In the genomic region with DNA sequence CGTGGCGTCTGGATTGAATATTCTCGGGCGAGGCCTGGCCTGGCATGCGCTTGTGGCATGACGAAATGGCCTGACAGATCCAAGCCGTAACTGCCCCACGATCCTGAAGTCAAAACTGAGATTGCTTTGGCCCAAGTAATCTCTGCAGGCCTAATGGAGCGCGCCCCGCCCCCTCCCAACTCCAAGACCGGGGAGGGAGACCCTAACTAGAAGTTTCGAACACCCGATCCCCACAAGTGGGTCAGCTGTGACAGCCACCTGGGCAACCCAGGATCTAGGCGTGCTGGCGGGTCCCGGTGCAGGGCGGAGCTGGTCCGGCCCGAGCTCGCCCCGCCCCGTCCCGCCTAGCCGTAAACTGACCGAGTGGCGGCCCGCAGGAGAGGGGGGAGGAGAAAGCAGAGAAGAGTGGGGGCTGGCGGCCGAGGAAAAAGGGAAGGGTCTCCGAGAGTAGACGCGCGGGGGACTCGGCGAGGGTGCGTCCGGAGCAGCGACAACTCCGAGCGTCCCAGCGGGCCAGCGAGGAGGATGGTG, we compare ENCODE assay signal across 8 mouse cellular contexts. TPM values are rescaled to one million over a fixed set of nuclear protein-coding genes. Genes with fewer than 3 reads are reported as not detected.
A peak's percentile ranks its signal among the peaks of the same experiment; 100 is the strongest.
DNase-seq lines count a peak whose midpoint lies in the region; ATAC-seq and TF ChIP-seq lines count a peak whose summit lies in the region.

A gene (plus strand): TSS at position 365 of the 531 bp plus-strand sequence.

- TF ChIP-seq POLR2A in bone marrow macrophage, adult 2 months (IDR thresholded peaks at IDR 0.05; ENCODE audit: borderline replicate concordance, low read depth, low read length), result no peak
- TF ChIP-seq POLR2A in myocyte (IDR thresholded peaks at IDR 0.05; ENCODE audit: insufficient read length, low read depth), result peak; percentile 62

- peak; percentile 47 for DNase-seq in ES-CJ7 (ENCODE audit: low read depth, low spot score)
- DNase-seq in kidney, postnatal 14 days, result peak; percentile 89
- no peak for DNase-seq in liver, embryonic 13.5 days
- peak; percentile 33 for DNase-seq in urinary bladder, postnatal 10 days (ENCODE audit: low spot score)

- TF ChIP-seq CTCF in bone marrow macrophage, adult 2 months (IDR thresholded peaks at IDR 0.05; ENCODE audit: low read depth, low read length), result no peak

- peak within 1 kb of the TSS; percentile 42 for H3ac ChIP-seq in myocyte (ENCODE audit: control insufficient read depth, insufficient read length)

- H3K27me3 ChIP-seq in forebrain, embryonic 12.5 days, result peaks cover 57% of the 10 kb centered on the region
- no peaks in the 10 kb centered on the region for H3K27me3 ChIP-seq in heart, embryonic 16.5 days (ENCODE audit: control insufficient read depth, insufficient read depth, low read length)
- H3K27me3 ChIP-seq in liver, embryonic 13.5 days, result peaks cover 73% of the 10 kb centered on the region
- H3K27me3 ChIP-seq in myocyte (ENCODE audit: control insufficient read depth, insufficient read depth, insufficient read length), result no peaks in the 10 kb centered on the region

- H3K4me3 ChIP-seq in bone marrow macrophage, adult 2 months (ENCODE audit: insufficient read depth, low read length), result peak within 1 kb of the TSS; percentile 91
- H3K4me3 ChIP-seq in forebrain, embryonic 12.5 days (replicated peaks), result peak within 1 kb of the TSS; percentile 80
- peak within 1 kb of the TSS; percentile 68 for H3K4me3 ChIP-seq in heart, embryonic 16.5 days (ENCODE audit: low read length)
- peak within 1 kb of the TSS; percentile 67 for H3K4me3 ChIP-seq in liver, embryonic 13.5 days (replicated peaks)
- peak within 1 kb of the TSS; percentile 57 for H3K4me3 ChIP-seq in myocyte

- no peaks in the 10 kb centered on the region for H3K36me3 ChIP-seq in forebrain, embryonic 12.5 days (replicated peaks)
- no peaks in the 10 kb centered on the region for H3K36me3 ChIP-seq in heart, embryonic 16.5 days (ENCODE audit: control insufficient read depth, insufficient read depth)
- no peaks in the 10 kb centered on the region for H3K36me3 ChIP-seq in liver, embryonic 13.5 days
- H3K36me3 ChIP-seq in myocyte (ENCODE audit: control insufficient read depth, insufficient read depth), result no peaks in the 10 kb centered on the region

- H3K27ac ChIP-seq in bone marrow macrophage, adult 2 months (ENCODE audit: insufficient read depth, low read depth, low read length), result peak within 1 kb of the TSS; percentile 49
- peak within 1 kb of the TSS; percentile 19; the same call in 1 of the 2 replicates for H3K27ac ChIP-seq in forebrain, embryonic 12.5 days
- peak within 1 kb of the TSS; percentile 70 for H3K27ac ChIP-seq in heart, embryonic 16.5 days (ENCODE audit: low read length)
- peak within 1 kb of the TSS; percentile 45 for H3K27ac ChIP-seq in liver, embryonic 13.5 days

- peak within 1 kb of the TSS; percentile 99 for H3K4me2 ChIP-seq in forebrain, embryonic 12.5 days
- H3K4me2 ChIP-seq in heart, embryonic 16.5 days (ENCODE audit: low read depth, low read length), result peak within 1 kb of the TSS; percentile 85
- peak within 1 kb of the TSS; percentile 71 for H3K4me2 ChIP-seq in liver, embryonic 13.5 days
- H3K4me2 ChIP-seq in myocyte (ENCODE audit: low read depth), result peak within 1 kb of the TSS; percentile 79

- H3K79me2 ChIP-seq in myocyte (ENCODE audit: control insufficient read depth, insufficient read depth), result peaks cover 38% of the 10 kb centered on the region

- peak; percentile 59 for ATAC-seq in forebrain, embryonic 12.5 days (ENCODE audit: low FRiP score)
- ATAC-seq in heart, embryonic 16.5 days (replicated peaks; ENCODE audit: extremely low read depth, insufficient read depth, low FRiP score), result peak; percentile 75
- peak; percentile 55 for ATAC-seq in liver, embryonic 13.5 days (ENCODE audit: low read depth)

- peaks cover 21% of the 10 kb centered on the region for H3K4me1 ChIP-seq in bone marrow macrophage, adult 2 months (ENCODE audit: control insufficient read depth, insufficient read depth, low read length)
- peaks cover 42% of the 10 kb centered on the region for H3K4me1 ChIP-seq in forebrain, embryonic 12.5 days
- H3K4me1 ChIP-seq in heart, embryonic 16.5 days (ENCODE audit: control insufficient read depth, insufficient read depth, low read length), result peaks cover 28% of the 10 kb centered on the region
- H3K4me1 ChIP-seq in liver, embryonic 13.5 days (replicated peaks), result peaks cover 31% of the 10 kb centered on the region

- under 1% methylated on average over 43 of the region's 43 CpGs for WGBS in forebrain, embryonic 12.5 days
- WGBS in heart, embryonic 16.5 days, result under 1% methylated on average over 43 of the region's 43 CpGs
- 1% methylated on average over 42 of the region's 43 CpGs for WGBS in liver, embryonic 13.5 days (ENCODE audit: insufficient replicate concordance)

- H3K9me3 ChIP-seq in forebrain, embryonic 12.5 days, result no peaks in the 10 kb centered on the region
- no peaks in the 10 kb centered on the region for H3K9me3 ChIP-seq in heart, embryonic 16.5 days (replicated peaks; ENCODE audit: control insufficient read depth, low read length)
- no peaks in the 10 kb centered on the region for H3K9me3 ChIP-seq in liver, embryonic 13.5 days (replicated peaks)

- H3K9ac ChIP-seq in forebrain, embryonic 12.5 days, result peak within 1 kb of the TSS; percentile 74
- peak within 1 kb of the TSS; percentile 81 for H3K9ac ChIP-seq in heart, embryonic 16.5 days (ENCODE audit: low read length)
- peak within 1 kb of the TSS; percentile 62 for H3K9ac ChIP-seq in liver, embryonic 13.5 days

TF ChIP-seq in myocyte, 11 proteins besides CTCF, POLR2A, EP300 and RAD21:
- TF ChIP-seq MYOD1 (IDR thresholded peaks at IDR 0.05; ENCODE audit: control insufficient read depth in 1 of 3, insufficient read length in 2 of 3, low read depth in 2 of 3) (peak in 1 of 3 experiments; percentile 5), E2F4 (IDR thresholded peaks at IDR 0.05; ENCODE audit: insufficient read depth) (no peak), CEBPB (IDR thresholded peaks at IDR 0.05; ENCODE audit: insufficient read depth, poor library complexity, severe bottlenecking) (peak; percentile 81), MYOG (IDR thresholded peaks at IDR 0.05; ENCODE audit: control insufficient read depth in 1 of 3, insufficient read depth in 1 of 3, insufficient read length in 2 of 3, low read depth in 2 of 3) (no peak), USF1 (IDR thresholded peaks at IDR 0.05; ENCODE audit: low read depth) (no peak), MAX (IDR thresholded peaks at IDR 0.05; ENCODE audit: low read depth) (peak; percentile 15), TCF12 (IDR thresholded peaks at IDR 0.05; ENCODE audit: insufficient read depth, poor library complexity, severe bottlenecking) (no peak), TCF3 (IDR thresholded peaks at IDR 0.05; ENCODE audit: insufficient read length, low read depth) (no peak)

RNA-seq across cellular contexts. Expression of the gene that starts here (rescaled TPM):
- 211 and 263 TPM in 2 replicates for polyA plus RNA-seq in bone marrow macrophage, adult 2 months (2012; ENCODE audit: insufficient read depth, insufficient read length, missing spikeins)
- 15.7 and 23.1 TPM in 2 replicates for polyA plus RNA-seq in forebrain, embryonic 12.5 days (2016; fragmentation: Nextera tagmentation; extraction: Ambion mirVana)
- polyA plus RNA-seq in heart, embryonic 16.5 days (2015; fragmentation: Nextera tagmentation; extraction: Ambion mirVana), result 29.4 and 50.3 TPM in 2 replicates
- polyA plus RNA-seq in liver, embryonic 13.5 days (2015; fragmentation: Nextera tagmentation; extraction: Ambion mirVana), result 10.9 and 11.3 TPM in 2 replicates
- polyA plus RNA-seq in myocyte (2012; fragmentation: generic; extraction: Trizol), result 114 TPM

Comparison
In these comparisons a context has a peak if more than half of its experiments do, and no peak if none do; other contexts are left out.
1. H3K27ac ChIP-seq: peak in every context shown above with its lines; median percentile 70 in heart, embryonic 16.5 days; 49 in bone marrow macrophage, adult 2 months; 45 in liver, embryonic 13.5 days; 19 in forebrain, embryonic 12.5 days.